Mouse (Mus musculus): Measurements from ENCODE around the gene Ssb. TPM values are rescaled to one million over a fixed set of nuclear protein-coding genes. Genes with fewer than 3 reads are reported as not detected.

The Ssb gene
- total RNA-seq, 1 experiment from 2014 or later, result 668 TPM

DNA sequence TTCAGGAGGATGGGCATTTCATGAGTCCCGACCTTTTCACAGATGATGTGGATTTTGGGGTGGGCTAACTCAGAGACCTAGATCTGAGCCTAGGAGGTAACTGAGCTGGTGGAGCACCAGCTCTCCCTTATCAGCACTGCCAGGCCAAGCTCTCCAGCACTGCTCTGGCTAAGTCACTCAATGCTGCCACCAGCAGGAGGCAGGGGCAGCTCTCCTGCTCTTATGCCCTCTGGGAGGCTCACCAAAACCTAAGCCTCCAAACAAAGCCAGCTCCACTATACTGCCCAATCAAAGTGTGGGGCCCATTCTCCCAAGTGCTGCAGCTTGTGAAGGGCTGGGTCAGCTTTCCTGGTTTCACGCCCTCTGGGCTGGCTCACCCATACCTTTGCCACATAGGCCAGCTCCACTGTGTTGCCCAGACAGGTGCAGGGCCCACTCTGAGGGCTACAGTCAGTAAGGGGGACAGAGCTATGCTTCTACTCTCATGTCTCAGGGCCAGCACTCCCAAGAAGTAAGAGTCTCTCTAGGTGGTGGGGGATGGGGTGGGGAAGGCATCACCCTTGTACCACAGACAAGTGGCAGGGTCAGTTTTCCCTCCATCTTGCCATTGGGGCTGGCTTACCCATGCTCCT lies 9.8 kb upstream of the Ssb start:
- ATAC-seq (replicated peaks in 1 of 2; ENCODE audit: insufficient read depth in 1 of 2, low FRiP score in 2 of 2, low TSS enrichment in 1 of 2, low read depth in 1 of 2, poor library complexity in 2 of 2, severe bottlenecking in 2 of 2), result peak; percentile 43 to 46; a peak in 1 of 4 replicates

DNA sequence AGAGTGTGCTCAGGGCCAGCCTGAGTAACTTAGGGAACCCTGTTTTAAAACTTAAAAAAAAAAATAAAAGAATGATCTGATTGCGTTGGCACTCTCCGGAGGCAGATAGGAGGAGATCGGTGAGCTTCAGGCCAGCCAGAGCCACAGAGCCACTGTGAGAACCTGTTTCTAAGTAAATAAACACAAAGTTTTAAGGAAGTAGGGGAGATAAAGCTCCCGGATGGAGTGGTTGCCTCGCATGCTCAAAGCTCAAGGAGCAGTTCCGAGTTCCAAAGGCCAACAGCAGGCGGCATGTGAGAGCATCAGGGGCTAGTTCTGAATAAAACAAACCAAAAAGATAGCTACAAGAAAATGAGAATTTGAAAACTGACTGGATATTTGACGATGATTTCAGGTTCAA lies 5.0 kb upstream of the Ssb start:
- peak; percentile 70 to 83 for ATAC-seq (replicated peaks in 1 of 2; ENCODE audit: insufficient read depth in 1 of 2, low FRiP score in 2 of 2, low TSS enrichment in 1 of 2, low read depth in 1 of 2, poor library complexity in 2 of 2, severe bottlenecking in 2 of 2)

DNA sequence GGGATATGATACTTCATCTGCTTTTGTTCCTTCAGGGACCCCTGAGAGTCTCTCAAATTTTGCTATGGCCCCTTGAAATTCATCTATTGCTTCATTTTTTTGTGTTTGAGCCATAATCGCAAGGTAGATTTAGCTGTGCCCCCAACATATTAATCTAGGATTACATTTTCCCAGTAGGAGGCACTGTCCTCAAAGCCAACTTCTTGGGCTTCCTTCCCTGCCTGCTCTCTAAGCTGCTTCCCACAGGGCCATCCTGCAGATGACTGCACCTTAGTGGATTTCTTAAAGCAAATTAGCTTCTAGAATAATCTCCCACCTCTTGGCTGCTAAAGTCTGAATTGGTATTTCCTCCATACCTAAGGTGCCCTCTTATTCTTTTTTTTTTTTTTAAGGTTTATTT lies 3.5 kb upstream of the Ssb start:
- ATAC-seq (replicated peaks in 1 of 2; ENCODE audit: insufficient read depth in 1 of 2, low FRiP score in 2 of 2, low TSS enrichment in 1 of 2, low read depth in 1 of 2, poor library complexity in 2 of 2, severe bottlenecking in 2 of 2), result no peak

DNA sequence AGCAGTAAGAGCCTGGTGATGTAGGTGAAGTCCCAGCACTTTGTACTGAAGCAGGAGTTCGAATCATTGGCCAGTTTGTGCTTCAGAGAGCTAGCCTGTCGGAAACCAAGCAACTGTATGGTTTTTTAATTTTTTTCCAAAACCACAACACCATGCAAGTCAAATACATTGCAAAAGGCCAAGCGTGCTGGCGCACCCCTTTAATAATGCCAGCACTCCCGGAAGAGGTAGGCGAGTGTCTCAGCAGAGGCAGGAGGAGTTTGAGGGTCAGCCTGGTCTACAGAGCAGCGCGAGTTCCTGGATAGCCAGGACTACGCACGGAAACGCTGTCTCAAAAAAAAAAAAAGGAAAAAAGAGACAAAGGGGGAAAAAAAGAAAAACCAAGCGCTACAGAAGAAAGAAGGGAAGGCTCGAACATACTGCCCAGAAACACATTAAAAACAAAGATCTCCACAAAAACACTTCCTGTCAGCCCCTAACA lies 350 bp upstream of the Ssb start:
- ATAC-seq (replicated peaks in 1 of 2; ENCODE audit: insufficient read depth in 1 of 2, low FRiP score in 2 of 2, low TSS enrichment in 1 of 2, low read depth in 1 of 2, poor library complexity in 2 of 2, severe bottlenecking in 2 of 2), result peak; percentile 57 to 60

DNA sequence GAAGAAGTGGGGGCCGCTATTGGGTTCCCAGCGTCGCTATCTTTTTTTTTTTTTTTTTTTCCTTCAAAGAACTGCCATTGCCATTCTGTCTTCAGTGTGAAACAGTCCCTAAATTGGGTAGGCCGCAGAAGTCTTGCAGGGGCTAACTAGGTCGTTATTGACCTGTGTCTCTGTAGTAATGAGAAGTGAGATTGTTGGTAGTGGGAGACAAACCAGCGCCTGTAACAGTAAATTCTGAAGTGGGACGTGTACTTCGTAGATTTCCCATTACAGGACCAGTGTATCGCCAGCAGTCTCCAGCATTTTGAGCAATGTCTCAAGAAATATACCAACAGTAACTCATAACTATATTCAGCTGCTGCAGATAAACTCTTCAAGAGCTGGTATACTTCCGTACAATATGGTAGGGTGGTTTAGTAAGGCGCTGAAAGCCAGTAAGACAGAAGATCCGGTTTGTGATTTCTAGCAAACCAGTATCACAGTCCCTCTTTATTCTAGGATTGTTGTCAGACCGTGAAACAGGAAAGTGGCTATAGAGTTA lies 825 bp downstream of the Ssb start:
- no peak for ATAC-seq (replicated peaks in 1 of 2; ENCODE audit: insufficient read depth in 1 of 2, low FRiP score in 2 of 2, low TSS enrichment in 1 of 2, low read depth in 1 of 2, poor library complexity in 2 of 2, severe bottlenecking in 2 of 2)

DNA sequence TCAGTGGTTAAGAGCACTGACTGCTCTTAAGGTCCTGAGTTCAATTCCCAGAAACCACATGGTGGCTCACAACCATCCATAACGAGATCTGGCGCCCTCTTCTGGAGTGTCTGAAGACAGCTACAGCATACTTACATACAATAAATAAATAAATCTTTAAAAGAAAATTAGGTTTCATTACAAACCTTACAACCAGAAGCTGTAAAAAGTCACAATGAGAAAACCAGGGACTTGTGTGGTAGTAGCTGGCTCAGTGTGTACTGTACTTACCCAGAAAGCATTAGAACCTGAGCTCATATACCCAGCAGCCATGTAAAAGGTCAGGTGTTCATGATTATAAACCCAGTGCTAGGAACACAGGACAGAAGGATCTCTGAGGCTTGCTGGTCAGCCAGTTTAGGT lies 22.6 kb downstream of the Ssb start:
- ATAC-seq (replicated peaks in 1 of 2; ENCODE audit: insufficient read depth in 1 of 2, low FRiP score in 2 of 2, low TSS enrichment in 1 of 2, low read depth in 1 of 2, poor library complexity in 2 of 2, severe bottlenecking in 2 of 2), result no peak

DNA sequence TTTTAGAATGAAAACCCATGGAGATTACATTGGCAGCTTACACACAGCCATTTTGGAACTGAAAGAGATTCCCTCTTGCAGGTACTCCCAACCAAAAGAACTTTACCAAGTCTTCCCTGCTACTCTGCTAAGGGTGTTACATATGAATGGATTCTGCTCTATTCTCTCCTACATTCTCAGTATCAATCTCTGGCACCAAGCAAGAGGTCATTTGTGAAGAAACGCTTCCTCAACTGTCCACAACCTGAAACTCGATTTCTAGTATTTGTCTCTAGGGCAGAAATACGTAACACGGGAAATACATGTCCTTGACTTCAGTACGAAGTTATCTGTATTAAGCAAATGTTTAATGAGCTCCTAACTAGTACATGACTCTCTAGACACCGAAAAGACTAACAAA lies 23.2 kb downstream of the Ssb start:
- ATAC-seq (replicated peaks in 1 of 2; ENCODE audit: insufficient read depth in 1 of 2, low FRiP score in 2 of 2, low TSS enrichment in 1 of 2, low read depth in 1 of 2, poor library complexity in 2 of 2, severe bottlenecking in 2 of 2), result no peak

DNA sequence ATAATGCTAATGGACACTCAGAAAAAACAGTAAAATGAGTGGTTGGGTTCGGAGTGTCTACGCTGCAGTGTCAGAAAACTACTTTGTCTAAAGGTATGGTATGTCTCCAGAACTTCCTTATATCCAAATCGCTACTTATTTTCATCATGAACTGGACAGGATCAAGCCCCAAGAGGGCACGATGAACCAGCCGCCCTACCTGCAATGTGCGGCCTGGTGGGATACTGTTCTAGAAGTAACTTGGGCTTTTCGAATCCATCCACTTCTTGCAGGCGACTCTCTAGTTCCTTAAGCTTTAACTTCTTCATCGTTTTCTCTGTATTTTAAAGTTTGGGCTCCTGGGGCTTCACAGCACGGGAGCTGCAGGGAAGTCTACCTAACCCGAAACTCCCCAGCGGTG lies 23.7 kb downstream of the Ssb start:
- no peak for ATAC-seq (replicated peaks in 1 of 2; ENCODE audit: insufficient read depth in 1 of 2, low FRiP score in 2 of 2, low TSS enrichment in 1 of 2, low read depth in 1 of 2, poor library complexity in 2 of 2, severe bottlenecking in 2 of 2)

DNA sequence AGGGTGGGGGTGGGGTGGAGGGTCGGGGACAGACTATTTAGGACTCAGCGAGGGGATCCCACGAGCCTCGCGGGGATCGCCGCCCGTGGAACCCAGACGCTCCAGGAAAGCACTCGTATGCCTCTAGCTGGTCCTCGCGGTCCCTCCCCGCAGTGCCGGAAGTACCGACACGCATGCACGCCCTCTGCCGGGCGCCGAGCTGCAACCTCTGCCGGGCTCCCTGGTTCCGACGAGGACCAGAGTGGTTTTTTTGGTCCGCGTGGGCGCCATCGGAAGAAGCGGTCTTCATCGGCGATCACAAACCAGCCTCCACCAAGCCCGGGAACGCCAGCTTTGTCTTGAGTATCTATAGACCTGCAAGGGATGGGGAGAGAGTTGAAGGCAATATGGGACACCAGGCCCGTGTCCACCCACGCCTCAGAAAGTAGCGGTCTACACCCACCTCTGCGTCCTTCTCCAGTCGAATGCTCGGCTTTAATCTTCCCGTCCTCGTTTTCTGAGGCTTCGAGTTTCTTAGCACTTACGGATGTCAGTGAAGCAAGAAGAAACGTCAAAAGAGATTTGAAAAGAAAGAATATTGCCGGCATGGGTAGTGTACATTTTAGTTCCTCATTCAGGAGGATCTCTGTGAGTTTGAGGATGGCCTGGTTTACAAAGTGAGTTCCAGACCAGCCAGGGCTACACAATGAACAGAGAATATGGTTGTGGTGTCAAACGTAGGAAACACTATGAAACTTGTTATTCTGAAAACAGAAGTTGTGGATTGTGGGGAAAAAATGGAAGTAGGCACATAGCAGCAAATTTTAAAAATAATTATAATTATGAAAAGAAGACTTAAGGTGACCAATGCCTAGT lies 24.3 kb downstream of the Ssb start, which contains the start of gene Mettl5:
Gene Mettl5, minus strand, starts transcription at position 165 of the 855 bp plus-strand sequence.
- peak; percentile 99 to 100 for ATAC-seq (replicated peaks in 1 of 2; ENCODE audit: insufficient read depth in 1 of 2, low FRiP score in 2 of 2, low TSS enrichment in 1 of 2, low read depth in 1 of 2, poor library complexity in 2 of 2, severe bottlenecking in 2 of 2)

DNA sequence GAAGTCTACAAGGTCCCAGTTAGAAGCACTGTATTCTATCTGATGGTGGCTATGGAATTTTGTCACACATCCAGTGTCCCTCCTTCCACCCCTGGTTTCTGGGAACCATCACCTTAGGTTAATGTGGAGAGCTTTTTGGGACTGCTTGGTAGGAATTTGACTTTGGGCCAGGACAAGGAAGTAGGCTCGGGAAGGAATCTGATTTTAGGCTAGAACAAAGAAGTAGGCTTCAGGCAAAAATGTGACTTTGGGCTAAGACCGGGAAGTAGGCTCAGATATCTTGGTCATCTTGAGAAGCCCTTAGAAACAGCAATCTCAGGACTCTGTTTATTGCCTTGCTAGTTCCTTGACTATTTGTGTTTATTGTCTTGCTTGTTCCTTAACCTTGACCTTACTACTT lies 27.6 kb downstream of the Ssb start:
- ATAC-seq (replicated peaks in 1 of 2; ENCODE audit: insufficient read depth in 1 of 2, low FRiP score in 2 of 2, low TSS enrichment in 1 of 2, low read depth in 1 of 2, poor library complexity in 2 of 2, severe bottlenecking in 2 of 2), result no peak

DNA sequence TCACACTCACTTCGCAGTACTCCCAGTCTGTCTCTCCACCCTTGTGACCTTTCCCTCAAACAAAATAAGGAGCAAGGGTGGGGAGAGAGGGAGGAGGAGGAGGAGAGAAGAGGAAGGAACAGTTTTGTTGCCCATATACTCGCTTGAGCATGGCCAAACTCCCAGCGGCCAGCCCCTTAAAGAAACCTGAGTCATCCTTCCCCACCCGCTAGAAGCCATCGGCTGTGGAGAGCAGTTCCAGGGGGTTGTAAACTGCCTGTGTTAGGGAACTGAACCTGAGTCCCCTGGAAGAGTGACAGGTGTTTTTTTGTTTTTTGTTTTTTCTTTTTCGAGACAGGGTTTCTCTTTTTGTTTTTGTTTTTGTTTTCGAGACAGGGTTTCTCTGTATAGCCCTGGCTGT lies 29.5 kb downstream of the Ssb start:
- peak; percentile 58 to 76; a peak in 3 of 4 replicates for ATAC-seq (replicated peaks in 1 of 2; ENCODE audit: insufficient read depth in 1 of 2, low FRiP score in 2 of 2, low TSS enrichment in 1 of 2, low read depth in 1 of 2, poor library complexity in 2 of 2, severe bottlenecking in 2 of 2)

DNA sequence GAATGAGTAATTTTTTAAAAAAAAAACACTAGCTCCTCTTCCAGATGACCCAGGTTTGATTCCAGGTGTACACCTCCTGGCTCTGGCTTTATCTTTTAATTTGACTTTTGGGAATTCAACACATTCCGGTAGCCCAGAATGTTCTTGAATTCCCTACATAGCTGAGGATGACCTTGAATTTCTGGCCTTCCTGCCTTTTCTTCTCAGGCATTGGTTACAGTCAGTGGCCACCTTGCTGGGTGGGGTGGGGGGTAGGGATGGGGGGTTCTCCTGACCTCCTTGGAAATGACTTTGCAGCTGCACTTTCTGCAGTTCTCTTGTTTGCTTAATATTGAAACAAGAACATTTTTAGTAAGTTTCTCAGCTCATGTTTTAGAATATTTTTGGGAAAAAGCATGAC lies 31.8 kb downstream of the Ssb start:
- no peak for ATAC-seq (replicated peaks in 1 of 2; ENCODE audit: insufficient read depth in 1 of 2, low FRiP score in 2 of 2, low TSS enrichment in 1 of 2, low read depth in 1 of 2, poor library complexity in 2 of 2, severe bottlenecking in 2 of 2)

DNA sequence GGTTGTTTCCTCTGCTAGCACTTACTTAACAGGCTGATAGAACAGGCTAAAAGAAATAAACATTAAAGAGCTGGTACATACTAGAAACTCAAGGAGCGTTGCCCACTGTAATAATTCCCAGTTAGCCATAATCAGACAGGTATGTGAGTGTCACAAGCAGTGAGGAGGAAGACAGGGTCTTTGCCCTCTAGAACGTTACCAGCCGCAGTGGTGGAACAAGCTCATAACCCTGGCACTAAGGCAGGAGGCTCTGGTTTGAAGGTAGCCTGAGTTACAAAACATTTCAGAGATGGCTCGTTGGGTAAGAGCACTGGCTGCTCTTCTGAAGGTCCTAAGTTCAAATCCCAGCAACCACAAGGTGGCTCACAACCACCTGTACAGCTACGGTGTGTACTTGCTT lies 32.5 kb downstream of the Ssb start:
- no peak for ATAC-seq (replicated peaks in 1 of 2; ENCODE audit: insufficient read depth in 1 of 2, low FRiP score in 2 of 2, low TSS enrichment in 1 of 2, low read depth in 1 of 2, poor library complexity in 2 of 2, severe bottlenecking in 2 of 2)

DNA sequence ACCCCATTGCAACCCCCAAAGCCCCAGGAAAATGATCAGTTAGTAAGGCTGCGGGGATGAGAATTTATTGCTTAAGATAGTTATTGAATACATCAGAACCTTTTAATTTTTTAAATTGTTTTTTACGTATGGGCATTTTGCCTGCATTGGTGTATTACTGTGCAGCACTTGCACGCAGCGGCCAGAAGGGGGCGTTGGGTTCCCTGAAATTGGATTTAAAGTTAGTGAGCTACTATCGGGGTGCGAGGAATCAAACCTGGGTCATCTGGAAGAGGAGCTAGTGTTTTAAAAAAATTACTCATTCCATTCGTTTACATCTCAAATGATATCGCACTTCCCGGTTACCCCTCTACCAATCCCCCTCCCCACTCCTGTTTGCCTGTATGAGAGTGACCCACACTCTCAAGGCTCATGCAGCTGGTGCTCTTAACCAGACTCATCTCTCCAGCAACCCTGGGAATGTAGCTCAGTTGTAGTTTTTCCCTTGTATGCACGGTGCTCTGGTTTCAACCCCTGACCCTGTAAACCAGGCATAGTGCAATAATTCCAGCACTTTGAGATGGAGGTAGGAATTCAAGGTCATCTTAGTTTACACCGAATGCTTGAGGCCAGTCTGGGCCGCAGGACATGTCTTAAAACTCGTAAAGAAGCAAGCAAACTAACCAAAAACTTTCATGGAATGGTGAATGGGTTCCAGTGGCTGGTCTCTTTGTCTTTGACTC lies 34.3 kb downstream of the Ssb start:
- no peak for ATAC-seq (replicated peaks in 1 of 2; ENCODE audit: insufficient read depth in 1 of 2, low FRiP score in 2 of 2, low TSS enrichment in 1 of 2, low read depth in 1 of 2, poor library complexity in 2 of 2, severe bottlenecking in 2 of 2)

DNA sequence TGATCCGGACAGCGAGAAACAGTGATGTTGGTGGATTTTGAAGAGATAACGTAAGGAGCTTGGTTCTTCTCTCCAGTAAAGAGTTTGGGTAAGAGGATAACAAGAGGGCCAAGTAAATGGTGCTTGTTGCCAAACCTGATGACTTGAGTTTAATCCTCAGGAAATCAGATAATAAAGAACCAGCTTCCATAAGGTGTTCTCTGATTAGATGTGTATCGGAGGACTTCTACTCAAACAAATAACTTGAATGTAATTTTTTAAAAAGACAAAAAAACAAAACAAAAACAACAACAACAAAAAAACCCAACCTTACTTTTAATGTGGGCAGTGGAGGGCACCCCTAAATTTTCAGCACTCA lies 34.8 kb downstream of the Ssb start:
- no peak for ATAC-seq (replicated peaks in 1 of 2; ENCODE audit: insufficient read depth in 1 of 2, low FRiP score in 2 of 2, low TSS enrichment in 1 of 2, low read depth in 1 of 2, poor library complexity in 2 of 2, severe bottlenecking in 2 of 2)

DNA sequence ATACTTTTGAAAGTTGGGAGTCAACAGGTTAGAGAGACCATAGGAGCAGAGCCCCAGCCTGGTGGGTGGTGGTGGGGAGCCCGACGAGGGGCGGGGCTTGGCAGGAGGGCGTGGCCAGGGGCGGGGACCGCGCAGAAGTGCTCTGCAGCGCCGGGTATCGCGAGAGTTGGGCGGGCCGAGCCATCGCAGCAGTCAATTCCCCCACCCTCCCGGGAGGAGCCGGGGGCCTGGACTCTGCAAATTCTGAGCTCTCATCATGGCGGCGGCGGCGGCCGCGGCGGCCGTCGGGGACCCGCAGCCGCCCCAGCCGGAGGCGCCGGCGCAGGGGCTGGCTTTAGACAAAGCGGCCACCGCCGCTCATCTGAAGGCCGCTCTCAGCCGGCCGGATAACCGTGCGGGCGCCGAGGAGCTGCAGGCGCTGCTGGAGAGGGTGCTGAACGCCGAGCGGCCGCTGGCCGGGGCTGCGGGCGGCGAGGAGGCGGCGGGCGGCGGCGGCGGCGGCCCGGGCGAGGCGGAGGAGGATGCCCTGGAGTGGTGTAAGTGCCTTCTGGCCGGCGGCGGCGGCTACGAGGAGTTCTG lies 35.8 kb downstream of the Ssb start, which contains the start of gene Ubr3:
Gene Ubr3, plus strand, starts transcription at position 208 of the 579 bp plus-strand sequence.
- ATAC-seq (replicated peaks in 1 of 2; ENCODE audit: insufficient read depth in 1 of 2, low FRiP score in 2 of 2, low TSS enrichment in 1 of 2, low read depth in 1 of 2, poor library complexity in 2 of 2, severe bottlenecking in 2 of 2), result peak; percentile 97 to 98

Data from hematopoietic stem cell, adult 5-6 weeks (primary cell).